Mouse (Mus musculus) lung, postnatal 0 days (tissue): ENCODE data around the gene Flg. TPM values are rescaled to one million over a fixed set of nuclear protein-coding genes. Genes with fewer than 3 reads are reported as not detected.

Source experiments
- ATAC-seq: fragments of 200-750 bp; cut with Nextera tagmentation; 2 replicates; pipeline ENCODE4 v1.8.0; 2017; ENCODE audit warnings: moderate library complexity
- DNase-seq: peaks from one replicate; pipeline ENCODE4 v3.0.0-alpha.2; 2016; ENCODE audit warnings: low spot score
- H3K27ac ChIP-seq: fragments of 300-500 bp; sonication (generic); 2 replicates; pipeline ENCODE4 v1.5.1; 2014; ENCODE audit warnings: antibody characterized with exemption, mild to moderate bottlenecking, low read length, mixed read lengths
- H3K27me3 ChIP-seq: fragments of 300-500 bp; sonication (generic); replicated peaks from 2 replicates; pipeline ENCODE4 v1.6.1; 2014; ENCODE audit warnings: low read length, mixed read lengths; ENCODE audit not compliant: insufficient read depth
- H3K36me3 ChIP-seq: fragments of 300-500 bp; sonication (generic); 2 replicates; pipeline ENCODE4 v1.6.1; 2014; ENCODE audit warnings: low read length, mixed read lengths; ENCODE audit not compliant: insufficient read depth
- H3K4me1 ChIP-seq: fragments of 300-500 bp; sonication (generic); 2 replicates; pipeline ENCODE4 v1.6.1; 2014; ENCODE audit warnings: antibody characterized with exemption, low read depth, low read length, mixed read lengths; ENCODE audit not compliant: insufficient read depth
- H3K4me2 ChIP-seq: fragments of 300-500 bp; sonication (generic); replicated peaks from 2 replicates; pipeline ENCODE4 v1.6.1; 2014; ENCODE audit warnings: low read depth, mild to moderate bottlenecking, low read length, moderate library complexity, mixed read lengths
- H3K4me3 ChIP-seq: fragments of 300-500 bp; sonication (generic); 2 replicates; pipeline ENCODE4 v1.5.1; 2014; ENCODE audit warnings: low read depth, low read length
- H3K9ac ChIP-seq: fragments of 300-500 bp; sonication (generic); replicated peaks from 2 replicates; pipeline ENCODE4 v1.6.1; 2014; ENCODE audit warnings: low read depth, mild to moderate bottlenecking
- H3K9me3 ChIP-seq: fragments of 300-500 bp; sonication (generic); 2 replicates; pipeline ENCODE4 v1.6.1; 2016; ENCODE audit warnings: low read length, mixed read lengths
- CTCF ChIP-seq: IDR thresholded peaks from 2 replicates; pipeline ENCODE4 v1.5.1; 2016; ENCODE audit warnings: antibody characterized with exemption, mild to moderate bottlenecking
- EP300 ChIP-seq: IDR thresholded peaks from 2 replicates; pipeline ENCODE4 v1.6.1; 2016; ENCODE audit warnings: antibody characterized with exemption, mild to moderate bottlenecking, control low read depth
- WGBS: fragments of 180-500 bp; shearing (Covaris S2); extraction: QIAGEN DNeasy Blood & Tissue Kit; methylation state at CpG from one replicate; pipeline ENCODE4 v1.1.7; 2014; 5-methylcytosine and 5-hydroxymethylcytosine counted together
- polyA plus RNA-seq: library from polyadenylated mRNA; unstranded; fragments of >200 nt; fragmentation: Nextera tagmentation; extraction: Ambion mirVana; gene quantifications from 2 replicates; pipeline ENCODE4 v1.2.1, GENCODE M21; 2015

Flg gene
- polyA plus RNA-seq = not detected in 2 replicates

DNA sequence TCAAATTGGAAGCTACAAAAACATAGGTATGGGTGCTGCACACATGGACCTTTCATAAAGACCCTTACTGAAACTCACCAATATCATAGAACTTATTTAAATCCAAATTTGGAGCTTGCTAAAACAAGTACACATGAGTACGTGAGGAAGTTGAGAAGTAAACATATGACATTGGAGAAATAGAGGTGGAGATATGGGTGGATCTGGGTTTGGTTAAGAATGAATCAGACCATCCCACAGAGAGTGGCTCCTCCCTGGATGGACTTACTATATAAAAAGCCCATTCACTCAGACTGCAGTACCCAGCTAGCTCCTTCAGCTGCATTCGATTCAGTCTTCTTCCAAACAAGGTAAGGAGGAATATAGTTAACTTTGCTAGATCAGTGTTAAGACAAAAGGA, at the start of gene Flg:
Gene Flg (plus strand): TSS at position 301 of the 400 bp plus-strand sequence.
- Histone ChIP-seq H3K36me3 (no peaks in the 10 kb centered on the region), H3K4me1 (no peaks in the 10 kb centered on the region), H3K9me3 (no peaks in the 10 kb centered on the region), H3K9ac (no peak within 1 kb of the TSS), H3K27ac (no peak within 1 kb of the TSS), H3K4me3 (no peak within 1 kb of the TSS), H3K4me2 (no peak within 1 kb of the TSS), H3K27me3 (no peaks in the 10 kb centered on the region)
- TF ChIP-seq EP300 (no peak), CTCF (no peak)
- DNase-seq = no peak
- WGBS = 70% methylated on average over 2 of the region's 2 CpGs
- ATAC-seq = no peak

DNA sequence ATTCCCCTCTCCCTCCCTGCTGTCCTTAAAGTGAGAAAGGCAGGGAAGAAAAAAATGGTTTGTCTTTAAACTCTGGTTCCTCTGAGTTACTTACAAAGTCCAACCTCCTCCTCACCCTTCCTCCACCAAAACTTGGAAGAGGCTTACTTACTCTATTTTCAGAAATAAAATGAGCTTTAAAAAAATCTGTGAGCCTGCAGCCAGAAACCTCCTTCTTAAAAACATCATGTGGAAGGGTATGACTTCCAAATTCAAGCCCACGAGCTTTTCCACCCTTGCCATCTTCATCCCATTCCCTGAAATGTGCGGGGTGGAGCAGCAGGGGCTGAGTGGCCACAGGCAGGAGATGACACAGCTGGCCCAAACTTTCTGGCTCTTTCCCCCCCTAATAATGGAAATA, 24.2 kb downstream of the Flg start:
- no peak for DNase-seq
- 60% methylated on average over 2 of the region's 2 CpGs for WGBS
- no peaks in the 10 kb centered on the region for H3K4me1 ChIP-seq
- H3K4me3 ChIP-seq = no peak overlapping the region
- H3K9ac ChIP-seq = no peak overlapping the region
- no peak overlapping the region for H3K4me2 ChIP-seq
- ATAC-seq = no peak
- H3K27me3 ChIP-seq = no peaks in the 10 kb centered on the region
- TF ChIP-seq CTCF (no peak), EP300 (no peak)
- no peaks in the 10 kb centered on the region for H3K36me3 ChIP-seq
- H3K9me3 ChIP-seq = no peaks in the 10 kb centered on the region
- H3K27ac ChIP-seq = no peak overlapping the region

DNA sequence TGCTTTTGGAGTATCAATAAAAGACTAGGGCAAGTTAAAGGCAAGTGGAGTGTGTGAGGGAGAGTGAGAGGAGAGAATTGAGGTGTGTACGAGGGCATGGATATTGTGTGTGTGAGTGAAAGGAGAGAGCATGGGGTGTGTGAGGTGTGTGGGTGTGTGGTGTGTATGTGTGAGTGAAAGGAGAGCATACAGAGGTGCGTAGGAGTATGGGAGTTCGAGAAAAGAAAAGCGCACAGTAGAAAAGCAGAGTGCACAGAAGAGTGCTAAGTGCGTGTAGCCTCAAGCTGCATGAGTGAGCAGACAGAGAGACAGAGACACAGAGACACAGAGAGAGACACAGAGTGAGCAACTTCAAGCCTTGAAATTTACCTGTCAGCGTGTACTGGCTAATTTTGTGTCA, 26.5 kb downstream of the Flg start:
- Histone ChIP-seq H3K27me3 (no peaks in the 10 kb centered on the region), H3K4me3 (no peak overlapping the region), H3K4me2 (no peak overlapping the region), H3K9ac (no peak overlapping the region), H3K9me3 (no peaks in the 10 kb centered on the region), H3K36me3 (no peaks in the 10 kb centered on the region), H3K27ac (no peak overlapping the region), H3K4me1 (no peaks in the 10 kb centered on the region)
- 77% methylated on average over 6 of the region's 6 CpGs for whole genome bisulfite sequencing
- ATAC-seq (no peak), DNase-seq (no peak)
- TF ChIP-seq EP300 (no peak), CTCF (no peak)

DNA sequence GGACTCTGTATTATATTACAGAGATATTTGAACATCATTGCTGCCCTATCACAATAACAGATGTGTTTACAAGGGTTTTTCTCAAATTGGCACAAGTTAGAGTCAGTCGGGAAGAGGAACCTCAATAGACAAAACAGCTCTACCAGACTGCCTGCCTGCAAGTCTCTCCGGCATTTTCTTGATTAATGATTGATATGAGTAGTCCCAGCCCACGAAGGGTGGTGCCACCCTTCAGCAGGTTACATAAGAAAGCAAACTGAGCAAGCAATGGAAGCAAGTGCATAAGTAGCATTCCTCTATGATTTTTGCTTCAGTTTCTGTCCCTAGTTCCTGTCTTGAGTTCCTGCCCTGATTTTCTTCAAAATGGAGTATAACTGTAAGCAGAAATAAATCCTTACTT, 28.6 kb downstream of the Flg start:
- H3K27me3 ChIP-seq = no peaks in the 10 kb centered on the region
- no peak overlapping the region for H3K9ac ChIP-seq
- H3K27ac ChIP-seq = no peak overlapping the region
- H3K4me2 ChIP-seq = no peak overlapping the region
- no peaks in the 10 kb centered on the region for H3K4me1 ChIP-seq
- DNase-seq (no peak), ATAC-seq (no peak)
- TF ChIP-seq CTCF (no peak), EP300 (no peak)
- no peak overlapping the region for H3K4me3 ChIP-seq
- no peaks in the 10 kb centered on the region for H3K36me3 ChIP-seq
- 47% methylated on average over 3 of the region's 3 CpGs for WGBS
- H3K9me3 ChIP-seq = no peaks in the 10 kb centered on the region

DNA sequence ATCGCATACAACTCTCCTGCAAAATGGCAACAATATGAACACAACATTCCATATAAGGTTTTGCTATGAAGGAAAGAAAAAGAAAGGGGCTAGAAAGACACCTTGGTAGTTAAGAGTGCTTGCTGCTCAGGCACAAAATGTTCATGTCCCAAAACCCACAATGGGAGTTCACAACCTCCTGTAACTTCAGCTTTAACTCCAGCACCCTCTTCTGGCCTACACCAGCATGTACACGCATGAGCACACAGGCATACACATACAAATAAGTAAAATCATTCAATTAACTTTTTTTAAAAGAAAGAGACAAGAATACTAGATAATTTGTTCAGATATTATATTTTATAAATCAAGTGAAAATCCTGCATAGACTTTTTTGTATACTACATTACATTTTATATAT, 32.8 kb downstream of the Flg start:
- Histone ChIP-seq H3K4me1 (no peaks in the 10 kb centered on the region), H3K36me3 (no peaks in the 10 kb centered on the region), H3K27ac (no peak overlapping the region), H3K27me3 (no peaks in the 10 kb centered on the region), H3K4me2 (no peak overlapping the region), H3K4me3 (no peak overlapping the region), H3K9ac (no peak overlapping the region), H3K9me3 (no peaks in the 10 kb centered on the region)
- 77% methylated on average over 2 of the region's 2 CpGs for WGBS
- ATAC-seq = no peak
- TF ChIP-seq EP300 (no peak), CTCF (peak; percentile 53)
- peak; percentile 29 for DNase-seq

DNA sequence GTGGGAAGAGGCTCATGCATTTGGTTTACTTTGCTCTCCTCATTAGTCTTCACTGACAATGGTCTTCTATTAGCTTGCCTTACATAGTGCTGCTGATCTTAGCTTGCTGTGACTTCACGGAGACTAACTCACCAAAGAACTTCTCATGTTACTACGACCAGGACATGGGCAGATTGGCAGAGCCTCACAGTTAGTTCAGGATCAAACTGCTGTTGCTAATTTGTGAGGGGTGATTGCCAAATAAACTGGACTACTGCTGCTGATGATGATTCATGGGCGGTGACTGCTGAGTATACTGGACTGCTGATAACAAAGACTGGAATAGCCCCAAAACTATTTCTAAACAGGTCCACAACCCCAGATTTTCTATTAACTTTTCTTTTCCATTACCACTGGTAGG, 38.0 kb downstream of the Flg start:
- Histone ChIP-seq H3K9ac (no peak overlapping the region), H3K27ac (no peak overlapping the region), H3K36me3 (no peaks in the 10 kb centered on the region), H3K4me1 (no peaks in the 10 kb centered on the region), H3K4me2 (no peak overlapping the region), H3K4me3 (no peak overlapping the region), H3K27me3 (no peaks in the 10 kb centered on the region), H3K9me3 (no peaks in the 10 kb centered on the region)
- DNase-seq (no peak), ATAC-seq (no peak)
- TF ChIP-seq CTCF (no peak), EP300 (no peak)
- 53% methylated on average over 3 of the region's 3 CpGs for WGBS

DNA sequence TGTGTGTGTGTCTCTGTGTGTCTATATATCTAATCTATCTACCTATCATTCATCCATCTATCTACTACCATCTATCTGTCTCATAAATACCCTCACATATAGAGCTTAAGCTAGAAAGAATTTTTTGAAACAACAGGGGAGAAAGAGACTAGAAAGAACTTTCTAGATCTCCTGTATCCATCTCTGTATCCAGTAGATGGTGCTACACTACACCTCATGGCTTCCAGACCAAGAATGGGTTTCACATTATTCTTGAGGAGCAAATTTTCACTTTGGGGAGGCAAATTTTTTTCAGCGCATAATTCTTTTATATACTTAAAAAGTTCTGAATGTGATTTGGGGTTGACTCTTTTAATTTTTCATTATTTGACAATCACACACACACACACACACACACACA, 41.1 kb downstream of the Flg start:
- TF ChIP-seq EP300 (no peak), CTCF (peak; percentile 52)
- H3K36me3 ChIP-seq = no peaks in the 10 kb centered on the region
- no peak overlapping the region for H3K4me3 ChIP-seq
- no peak overlapping the region for H3K9ac ChIP-seq
- ATAC-seq (no peak), DNase-seq (peak; percentile 16)
- WGBS = 74% methylated on average over 1 of the region's 1 CpGs
- H3K27ac ChIP-seq = no peak overlapping the region
- H3K27me3 ChIP-seq = no peaks in the 10 kb centered on the region
- no peak overlapping the region for H3K4me2 ChIP-seq
- no peaks in the 10 kb centered on the region for H3K4me1 ChIP-seq
- no peaks in the 10 kb centered on the region for H3K9me3 ChIP-seq
